9 mouse cellular contexts compared by ENCODE assay signal in the genomic region with DNA sequence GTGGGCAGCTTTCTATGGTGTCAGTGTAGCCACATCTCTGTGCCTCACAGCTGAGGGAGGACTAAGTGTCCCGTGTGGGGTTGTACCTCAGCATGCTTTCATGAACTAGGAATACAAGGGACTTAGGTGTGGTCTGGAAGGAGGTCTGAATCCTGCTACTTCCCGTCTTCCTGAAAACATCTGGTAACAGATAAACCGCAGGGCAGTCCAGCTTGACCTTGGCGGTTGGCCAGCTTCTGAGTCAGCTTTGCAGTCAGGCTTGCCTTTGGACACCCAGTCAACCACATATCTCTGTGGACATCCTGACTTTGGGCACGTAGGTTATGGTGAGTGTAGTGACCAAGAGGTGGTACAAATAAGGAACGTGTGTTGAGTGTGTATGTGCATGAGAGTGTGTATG. TPM values are rescaled to one million over a fixed set of nuclear protein-coding genes. Genes with fewer than 3 reads are reported as not detected.
A peak's percentile ranks its signal among the peaks of the same experiment; 100 is the strongest.
DNase-seq lines count a peak whose midpoint lies in the region; ATAC-seq lines count a peak whose summit lies in the region.
"Had no signal": no experiment of that assay in that cellular context is flagged by ENCODE, and none has a peak within 500 bp of the region (broad histone marks: within the 10 kb centered on the region; RNA-seq: fewer than 3 reads in every experiment).

No protein-coding gene starts in this region.

- H3K27ac ChIP-seq in liver, embryonic 13.5 days = no peak overlapping the region
- H3K27ac ChIP-seq in midbrain, embryonic 15.5 days = no peak overlapping the region
- H3K27ac ChIP-seq: neural tube, embryonic 12.5 days had no signal

- H3K9ac ChIP-seq in liver, embryonic 13.5 days = no peak overlapping the region
- H3K9ac ChIP-seq in midbrain, embryonic 15.5 days = no peak overlapping the region
- H3K9ac ChIP-seq: neural tube, embryonic 12.5 days had no signal

- no peaks in the 10 kb centered on the region for H3K27me3 ChIP-seq in liver, embryonic 13.5 days
- no peaks in the 10 kb centered on the region for H3K27me3 ChIP-seq in midbrain, embryonic 15.5 days (replicated peaks)
- H3K27me3 ChIP-seq: neural tube, embryonic 12.5 days had no signal

- peaks cover 11% of the 10 kb centered on the region; the same call in 1 of the 2 replicates for H3K4me1 ChIP-seq in liver, embryonic 13.5 days (replicated peaks)
- H3K4me1 ChIP-seq in midbrain, embryonic 15.5 days = no peaks in the 10 kb centered on the region
- H3K4me1 ChIP-seq: neural tube, embryonic 12.5 days had no signal

- 40% methylated on average over 6 of the region's 6 CpGs for WGBS in liver, embryonic 13.5 days (ENCODE audit: insufficient replicate concordance)
- 85% methylated on average over 6 of the region's 6 CpGs for WGBS in midbrain, embryonic 15.5 days

- DNase-seq in spleen, postnatal 36 days (ENCODE audit: low spot score in 2 of 2) = peak; percentile 13 to 25
- DNase-seq in spleen, adult 12 weeks (ENCODE audit: low spot score) = no peak
- DNase-seq in heart, adult 9 months (ENCODE audit: low spot score in 2 of 2) = peak; percentile 56 to 72
- DNase-seq in liver, embryonic 13.5 days = no peak
- peak; percentile 62 for DNase-seq in skeletal muscle tissue, adult 2 months (ENCODE audit: low read depth, low spot score)
- no peak for DNase-seq in layer of hippocampus, postnatal 36 days
- DNase-seq in thymus, postnatal 25 days = no peak

- H3K9me3 ChIP-seq in liver, embryonic 13.5 days (replicated peaks) = no peaks in the 10 kb centered on the region
- H3K9me3 ChIP-seq in midbrain, embryonic 15.5 days = no peaks in the 10 kb centered on the region
- H3K9me3 ChIP-seq: neural tube, embryonic 12.5 days had no signal

- ATAC-seq in liver, embryonic 13.5 days (ENCODE audit: low read depth) = peak; percentile 43
- no peak for ATAC-seq in midbrain, embryonic 15.5 days (replicated peaks)

- no peaks in the 10 kb centered on the region for H3K36me3 ChIP-seq in liver, embryonic 13.5 days
- no peaks in the 10 kb centered on the region for H3K36me3 ChIP-seq in midbrain, embryonic 15.5 days (replicated peaks)
- H3K36me3 ChIP-seq: neural tube, embryonic 12.5 days had no signal

- no peak overlapping the region for H3K4me3 ChIP-seq in liver, embryonic 13.5 days (replicated peaks)
- H3K4me3 ChIP-seq in midbrain, embryonic 15.5 days = no peak overlapping the region
- H3K4me3 ChIP-seq: neural tube, embryonic 12.5 days had no signal

- H3K4me2 ChIP-seq in liver, embryonic 13.5 days = no peak overlapping the region
- no peak overlapping the region for H3K4me2 ChIP-seq in midbrain, embryonic 15.5 days
- H3K4me2 ChIP-seq: neural tube, embryonic 12.5 days had no signal

RNA-seq across cellular contexts. Expression of gene Stk24, which starts 57.2 kb away (rescaled TPM):
- 30.6 and 36.0 TPM in 2 replicates for polyA plus RNA-seq in liver, embryonic 13.5 days (2015; fragmentation: Nextera tagmentation; extraction: Ambion mirVana)
- total RNA-seq in layer of hippocampus, postnatal 36 days (2021) = 10 to 100 TPM; 57.3 to 62.1 TPM
- 18.5 and 18.6 TPM in 2 replicates for polyA plus RNA-seq in midbrain, embryonic 15.5 days (2015; fragmentation: Nextera tagmentation; extraction: Ambion mirVana)

Comparison
In these comparisons a context has a peak if more than half of its experiments do, and no peak if none do; other contexts are left out.
1. DNase-seq: peak in spleen, postnatal 36 days (2 of 2), heart, adult 9 months (2 of 2) and skeletal muscle tissue, adult 2 months (single experiment); none in spleen, adult 12 weeks (single experiment), liver, embryonic 13.5 days (single experiment), layer of hippocampus, postnatal 36 days (0 of 2) and thymus, postnatal 25 days (single experiment).